Mouse (Mus musculus): ENCODE results near the gene 1700069L16Rik.

1700069L16Rik gene

GRCm38 (mm10) chr5:113724446-113724845 lies at the start of gene 1700069L16Rik:
Gene 1700069L16Rik (minus strand): TSS chr5:113724772.
- DNase-seq: peak; percentile 81

GRCm38 (mm10) chr5:113773664-113774063 lies 49.1 kb upstream of the 1700069L16Rik start:
- DNase-seq: peak; percentile 79

GRCm38 (mm10) chr5:113772905-113773519 lies 48.4 kb upstream of the 1700069L16Rik start:
- DNase-seq: no peak

- DNase-seq: peak; percentile 97
Observed at GRCm38 (mm10) chr5:113772450-113772895, 47.9 kb upstream of the 1700069L16Rik start, which contains the start of the genes Sart3 and Iscu. Gene Sart3 (minus strand): TSS chr5:113772510. Gene Iscu (plus strand): TSS chr5:113772748.

GRCm38 (mm10) chr5:113771213-113772162 lies 46.9 kb upstream of the 1700069L16Rik start:
- peak; percentile 89 for DNase-seq

- no peak for DNase-seq
Observed at GRCm38 (mm10) chr5:113768806-113769205, 44.2 kb upstream of the 1700069L16Rik start.

- DNase-seq: no peak
Observed at GRCm38 (mm10) chr5:113765641-113766526, 41.3 kb upstream of the 1700069L16Rik start.

GRCm38 (mm10) chr5:113764426-113764825 lies 39.9 kb upstream of the 1700069L16Rik start:
- DNase-seq: no peak

GRCm38 (mm10) chr5:113761585-113761984 lies 37.0 kb upstream of the 1700069L16Rik start:
- no peak for DNase-seq

GRCm38 (mm10) chr5:113755347-113756030 lies 30.9 kb upstream of the 1700069L16Rik start:
- no peak for DNase-seq

GRCm38 (mm10) chr5:113751521-113752157 lies 27.1 kb upstream of the 1700069L16Rik start:
- DNase-seq: no peak

- DNase-seq: no peak
Observed at GRCm38 (mm10) chr5:113748556-113749331, 24.2 kb upstream of the 1700069L16Rik start.

- no peak for DNase-seq
Observed at GRCm38 (mm10) chr5:113747629-113748028, 23.1 kb upstream of the 1700069L16Rik start.

GRCm38 (mm10) chr5:113737607-113738237 lies 13.2 kb upstream of the 1700069L16Rik start:
- no peak for DNase-seq

GRCm38 (mm10) chr5:113736522-113737164 lies 12.1 kb upstream of the 1700069L16Rik start:
- no peak for DNase-seq

GRCm38 (mm10) chr5:113736113-113736502 lies 11.5 kb upstream of the 1700069L16Rik start:
- DNase-seq: no peak

GRCm38 (mm10) chr5:113735345-113736112 lies 11.0 kb upstream of the 1700069L16Rik start, which contains the start of gene Ficd:
Gene Ficd (plus strand): TSS chr5:113735803.
- peak; percentile 91 for DNase-seq

- DNase-seq: no peak
Observed at GRCm38 (mm10) chr5:113735023-113735344, 10.4 kb upstream of the 1700069L16Rik start.

GRCm38 (mm10) chr5:113734376-113734775 lies 9.8 kb upstream of the 1700069L16Rik start:
- DNase-seq: no peak
